In the genomic region with DNA sequence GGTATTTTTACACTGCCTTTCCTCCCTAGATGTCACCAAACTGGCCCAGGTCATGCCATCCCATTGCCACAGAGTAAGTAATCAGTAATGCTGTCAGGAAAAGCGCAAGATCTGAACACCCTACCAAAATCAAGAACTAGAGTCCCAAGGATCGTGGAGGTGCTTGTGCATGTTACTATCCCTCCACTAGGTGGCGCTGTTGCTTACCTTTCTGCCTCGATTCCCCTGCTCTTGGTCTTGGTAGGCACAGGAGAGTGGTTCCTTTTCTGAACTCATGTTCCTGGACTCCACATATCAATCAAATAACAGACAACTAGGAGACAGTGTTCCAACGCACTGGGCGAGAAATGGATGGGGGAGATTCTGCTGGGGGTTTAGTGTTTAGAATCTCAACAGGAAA, we compare ENCODE assay signal across 9 mouse cellular contexts. TPM values are rescaled to one million over a fixed set of nuclear protein-coding genes. Genes with fewer than 3 reads are reported as not detected.
A peak's percentile ranks its signal among the peaks of the same experiment; 100 is the strongest.
DNase-seq lines count a peak whose midpoint lies in the region; TF ChIP-seq lines count a peak whose summit lies in the region.
"Had no signal": no experiment of that assay in that cellular context is flagged by ENCODE, and none has a peak within 500 bp of the region (broad histone marks: within the 10 kb centered on the region; RNA-seq: fewer than 3 reads in every experiment).

No protein-coding gene starts in this region.

- H3K4me3 ChIP-seq in liver, adult 2 months (ENCODE audit: insufficient read depth, low read depth, low read length): no peak overlapping the region
- no peak overlapping the region for H3K4me3 ChIP-seq in olfactory bulb, adult 2 months (ENCODE audit: insufficient read depth, low read depth, low read length)
- H3K4me3 ChIP-seq: heart, embryonic 13.5 days had no signal

- no peak overlapping the region for H3K27ac ChIP-seq in liver, adult 2 months (replicated peaks; ENCODE audit: insufficient read depth, low read depth, low read length)
- no peak overlapping the region for H3K27ac ChIP-seq in olfactory bulb, adult 2 months (ENCODE audit: insufficient read depth, low read depth, low read length)
- H3K27ac ChIP-seq: heart, embryonic 13.5 days had no signal

- no peaks in the 10 kb centered on the region for H3K79me2 ChIP-seq in liver, adult 2 months (ENCODE audit: control insufficient read depth, insufficient read depth, low read length)

- H3K27me3 ChIP-seq in liver, adult 2 months (ENCODE audit: control insufficient read depth, insufficient read depth, low read length): no peaks in the 10 kb centered on the region
- H3K27me3 ChIP-seq: heart, embryonic 13.5 days had no signal

- peak; percentile 52 for DNase-seq in ovary, postnatal 10 days (ENCODE audit: low spot score)
- DNase-seq in ovary, adult 18-20 months (ENCODE audit: low spot score): no peak
- DNase-seq in c-Kit-positive CD71-positive TER-119-negative erythroid progenitor cells, embryonic 14.5 days (ENCODE audit: low read depth): peak; percentile 77
- peak; percentile 85 for DNase-seq in forelimb bud, embryonic 11.5 days (ENCODE audit: low read depth, low spot score)
- DNase-seq in kidney, adult 8-10 months: peak; percentile 66 to 74
- DNase-seq in liver, adult 2 months (ENCODE audit: extremely low read depth, low read depth, low spot score): peak; percentile 53
- peak; percentile 71 for DNase-seq in thymus, postnatal 14 days

- peak; percentile 82 for TF ChIP-seq CTCF in liver, adult 2 months (IDR thresholded peaks at IDR 0.05; ENCODE audit: low read depth, low read length)
- TF ChIP-seq CTCF in olfactory bulb, adult 2 months (IDR thresholded peaks at IDR 0.05; ENCODE audit: insufficient read depth, low read depth, low read length): peak; percentile 36; the same call in 1 of the 2 replicates

- WGBS in liver, adult 2 months: 25% methylated on average over 6 of the region's 6 CpGs
- 12% methylated on average over 6 of the region's 6 CpGs for WGBS in olfactory bulb, adult 2 months

- H3K4me1 ChIP-seq in liver, adult 2 months (ENCODE audit: control insufficient read depth, insufficient read depth, low read length): no peaks in the 10 kb centered on the region
- no peaks in the 10 kb centered on the region for H3K4me1 ChIP-seq in olfactory bulb, adult 2 months (ENCODE audit: control insufficient read depth, insufficient read depth, low read length)

- H3K9ac ChIP-seq in liver, adult 2 months (ENCODE audit: low read depth, low read length): no peak overlapping the region
- H3K9ac ChIP-seq: heart, embryonic 13.5 days had no signal

- no peaks in the 10 kb centered on the region for H3K36me3 ChIP-seq in liver, adult 2 months (ENCODE audit: control insufficient read depth, insufficient read depth, low read length)
- H3K36me3 ChIP-seq: heart, embryonic 13.5 days had no signal

- TF ChIP-seq POLR2A in liver, adult 2 months (IDR thresholded peaks at IDR 0.05; ENCODE audit: extremely low read depth, insufficient read depth, low read length): no peak
- TF ChIP-seq POLR2A in olfactory bulb, adult 2 months (IDR thresholded peaks at IDR 0.05; ENCODE audit: insufficient read depth, low read depth, low read length): no peak

RNA-seq across cellular contexts. Expression of a gene that starts 23.8 kb away (rescaled TPM):
- 6.9 and 9.5 TPM in 2 replicates for total RNA-seq in liver, adult 2 months (2014; rRNA removed)
- polyA plus RNA-seq in liver, adult 2 months (2012; rRNA removed): 16.4 and 23.0 TPM in 2 replicates
- polyA plus RNA-seq in olfactory bulb, adult 2 months (2012; ENCODE audit: insufficient read depth, insufficient read length, low replicate concordance, missing spikeins): not detected in 2 replicates

Comparison
In these comparisons a context has a peak if more than half of its experiments do, and no peak if none do; other contexts are left out.
1. RNA of a gene that starts 23.8 kb away (polyA plus RNA-seq): 16.4 to 23.0 TPM in liver, adult 2 months; not detected in olfactory bulb, adult 2 months; every median in the first group is over 10 times any median in the second.